Mouse (Mus musculus): ENCODE measurements around the gene Ppp1ca.
A peak's percentile ranks its signal among the peaks of the same experiment; 100 is the strongest.

Gene Ppp1ca

DNA sequence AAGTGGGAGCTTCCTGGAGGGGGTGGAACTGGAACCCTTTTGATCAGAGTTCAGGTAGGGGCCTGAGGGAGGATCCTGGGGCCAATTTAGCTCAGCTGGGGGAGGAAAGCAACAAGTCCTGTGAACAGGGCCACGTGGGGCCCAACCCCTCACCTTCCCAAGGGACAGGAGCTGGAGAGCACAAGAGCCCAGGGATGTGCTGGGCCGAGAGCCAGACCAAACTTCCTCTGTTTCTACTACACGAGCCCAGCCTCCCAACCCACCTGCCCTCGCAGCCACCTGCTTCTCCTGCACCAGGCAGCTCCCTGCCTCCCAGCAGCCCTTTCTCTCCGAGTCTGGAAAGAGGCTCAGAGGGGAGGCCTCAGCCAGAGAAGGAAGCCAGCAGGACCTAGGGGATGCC, 4.7 kb downstream of the Ppp1ca start:
- H3K27me3 ChIP-seq (ENCODE audit: insufficient read depth, low read length), result no peaks in the 10 kb centered on the region
- H3K4me1 ChIP-seq (replicated peaks; ENCODE audit: low read depth, low read length), result peaks cover 85% of the 10 kb centered on the region
- peaks cover 81% of the 10 kb centered on the region for H3K36me3 ChIP-seq (ENCODE audit: insufficient read depth, low read length)
- TF ChIP-seq NANOG (IDR thresholded peaks at IDR 0.05; ENCODE audit: borderline replicate concordance, low read length), result no peak
- TF ChIP-seq POU5F1 (IDR thresholded peaks at IDR 0.05; ENCODE audit: borderline replicate concordance, low read length), result no peak
- no peak for TF ChIP-seq CTCF (conservative IDR thresholded peaks at IDR 0.05; ENCODE audit: low read length)
- no peaks in the 10 kb centered on the region for H3K9me3 ChIP-seq (ENCODE audit: low read length)
- peak overlapping the region; percentile 20; the same call in 1 of the 2 replicates for H3K4me3 ChIP-seq (replicated peaks; ENCODE audit: low read length)

DNA sequence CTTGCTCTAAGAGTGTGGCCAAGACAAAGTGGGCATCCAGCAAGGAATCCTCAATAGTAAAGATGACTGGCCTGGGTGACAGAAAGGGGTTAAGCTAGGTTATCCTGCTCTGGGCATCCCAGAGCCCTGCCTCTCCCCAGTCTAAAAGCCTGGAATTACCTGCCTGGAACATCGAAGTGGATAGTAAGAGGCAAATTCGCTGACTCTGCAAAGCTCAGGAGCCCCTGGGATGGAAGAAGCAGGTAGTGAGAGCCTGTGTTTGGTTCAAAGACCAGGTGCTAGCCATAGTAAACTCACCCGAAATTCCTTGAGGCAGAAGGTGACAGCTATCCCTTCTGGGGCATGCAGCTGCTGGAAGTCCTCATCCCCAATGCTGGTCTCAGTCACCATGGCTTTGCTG, 5.3 kb downstream of the Ppp1ca start:
- peaks cover 81% of the 10 kb centered on the region for H3K36me3 ChIP-seq (ENCODE audit: insufficient read depth, low read length)
- H3K27me3 ChIP-seq (ENCODE audit: insufficient read depth, low read length), result no peaks in the 10 kb centered on the region
- H3K4me1 ChIP-seq (replicated peaks; ENCODE audit: low read depth, low read length), result peaks cover 89% of the 10 kb centered on the region
- H3K9me3 ChIP-seq (ENCODE audit: low read length), result no peaks in the 10 kb centered on the region
- TF ChIP-seq NANOG (IDR thresholded peaks at IDR 0.05; ENCODE audit: borderline replicate concordance, low read length) (no peak), CTCF (conservative IDR thresholded peaks at IDR 0.05; ENCODE audit: low read length) (no peak), POU5F1 (IDR thresholded peaks at IDR 0.05; ENCODE audit: borderline replicate concordance, low read length) (no peak)
- H3K4me3 ChIP-seq (replicated peaks; ENCODE audit: low read length), result peak overlapping the region; percentile 20; the same call in 1 of the 2 replicates

DNA sequence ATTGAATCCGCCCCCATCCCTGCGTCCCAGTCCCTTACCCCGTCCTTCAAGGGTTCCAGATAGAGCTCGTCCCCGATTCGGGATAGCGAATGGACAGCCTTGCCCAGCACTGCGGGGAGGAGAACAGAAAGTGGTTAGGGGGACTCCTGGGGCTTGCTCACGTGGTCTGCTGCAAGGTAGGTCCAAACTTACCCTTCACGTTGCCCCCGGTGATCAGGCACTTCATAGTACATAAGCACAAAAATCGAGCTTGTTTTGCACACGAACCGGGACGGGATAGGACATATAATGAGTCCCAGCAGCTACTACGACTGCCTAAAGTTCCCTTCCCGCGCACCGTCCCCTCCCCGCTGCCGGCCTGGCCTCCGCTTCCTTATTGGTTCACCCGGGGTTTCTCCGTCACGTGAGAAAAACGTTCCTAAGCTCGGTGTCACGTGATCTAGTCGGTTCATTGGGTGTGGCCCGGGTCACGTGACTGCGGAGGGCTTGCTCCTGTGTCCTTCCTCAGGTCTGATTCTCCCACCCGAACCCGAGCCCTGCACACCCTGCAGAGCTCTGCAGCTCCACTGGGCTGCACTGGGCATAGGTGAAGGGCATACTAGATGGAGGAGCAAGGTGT, 9.5 kb downstream of the Ppp1ca start, which contains the start of gene Rad9a:
Gene Rad9a (minus strand): TSS at position 372 of the 619 bp plus-strand sequence.
- Histone ChIP-seq H3K36me3 (ENCODE audit: insufficient read depth, low read length) (peaks cover 45% of the 10 kb centered on the region), H3K4me3 (replicated peaks; ENCODE audit: low read length) (peak within 1 kb of the TSS; percentile 92), H3K27me3 (ENCODE audit: insufficient read depth, low read length) (peaks cover 3% of the 10 kb centered on the region; the same call in 1 of the 2 replicates), H3K9me3 (ENCODE audit: low read length) (no peaks in the 10 kb centered on the region), H3K4me1 (replicated peaks; ENCODE audit: low read depth, low read length) (peaks cover 82% of the 10 kb centered on the region)
- TF ChIP-seq NANOG (IDR thresholded peaks at IDR 0.05; ENCODE audit: borderline replicate concordance, low read length) (no peak), POU5F1 (IDR thresholded peaks at IDR 0.05; ENCODE audit: borderline replicate concordance, low read length) (no peak), CTCF (conservative IDR thresholded peaks at IDR 0.05; ENCODE audit: low read length) (no peak)

DNA sequence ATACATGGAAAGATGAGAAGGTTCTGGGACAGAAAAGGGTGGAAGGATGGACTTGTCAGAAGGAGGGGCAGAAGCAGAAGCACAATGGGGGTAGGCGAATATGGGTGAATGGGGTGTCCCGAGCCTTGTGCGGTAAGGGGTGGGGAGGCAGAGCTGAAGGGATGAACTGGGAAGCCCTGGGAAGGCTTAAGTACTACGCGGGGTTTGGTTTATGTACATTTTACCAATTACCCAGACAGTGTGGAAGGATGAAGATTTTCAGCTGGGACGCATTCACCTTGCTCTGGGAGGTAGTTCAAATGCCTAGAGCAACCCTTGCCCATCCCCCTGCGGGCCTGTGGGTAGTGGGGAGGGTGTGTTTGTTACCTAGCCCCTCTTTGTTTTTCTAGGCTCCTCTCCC, 10.3 kb downstream of the Ppp1ca start:
- Histone ChIP-seq H3K4me1 (replicated peaks; ENCODE audit: low read depth, low read length) (peaks cover 81% of the 10 kb centered on the region), H3K27me3 (ENCODE audit: insufficient read depth, low read length) (peaks cover 3% of the 10 kb centered on the region; the same call in 1 of the 2 replicates), H3K9me3 (ENCODE audit: low read length) (no peaks in the 10 kb centered on the region), H3K36me3 (ENCODE audit: insufficient read depth, low read length) (peaks cover 37% of the 10 kb centered on the region), H3K4me3 (replicated peaks; ENCODE audit: low read length) (peak overlapping the region; percentile 92)
- TF ChIP-seq NANOG (IDR thresholded peaks at IDR 0.05; ENCODE audit: borderline replicate concordance, low read length), result no peak
- TF ChIP-seq CTCF (conservative IDR thresholded peaks at IDR 0.05; ENCODE audit: low read length), result no peak
- no peak for TF ChIP-seq POU5F1 (IDR thresholded peaks at IDR 0.05; ENCODE audit: borderline replicate concordance, low read length)

DNA sequence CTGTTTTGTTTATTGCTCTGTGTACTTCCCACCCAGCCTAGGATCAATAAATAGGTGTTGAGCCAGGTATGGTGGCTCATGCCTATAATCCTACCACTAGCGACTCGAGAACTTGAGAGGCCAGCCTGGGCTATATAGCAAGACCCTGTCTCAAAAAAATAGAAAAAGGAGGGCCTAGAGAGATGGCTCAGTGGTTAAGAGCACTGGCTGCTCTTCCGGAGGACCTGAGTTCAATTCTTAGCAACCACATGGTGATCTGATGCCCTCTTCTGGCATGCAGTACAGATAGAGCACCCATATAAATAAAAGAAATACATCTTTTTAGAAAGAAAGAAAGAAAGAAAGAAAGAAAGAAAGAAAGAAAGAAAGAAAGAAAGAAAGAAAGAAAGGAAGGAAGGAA, 11.3 kb downstream of the Ppp1ca start:
- H3K36me3 ChIP-seq (ENCODE audit: insufficient read depth, low read length), result peaks cover 27% of the 10 kb centered on the region
- peaks cover 3% of the 10 kb centered on the region; the same call in 1 of the 2 replicates for H3K27me3 ChIP-seq (ENCODE audit: insufficient read depth, low read length)
- no peak overlapping the region for H3K4me3 ChIP-seq (replicated peaks; ENCODE audit: low read length)
- H3K9me3 ChIP-seq (ENCODE audit: low read length), result no peaks in the 10 kb centered on the region
- TF ChIP-seq NANOG (IDR thresholded peaks at IDR 0.05; ENCODE audit: borderline replicate concordance, low read length), result no peak
- TF ChIP-seq POU5F1 (IDR thresholded peaks at IDR 0.05; ENCODE audit: borderline replicate concordance, low read length), result no peak
- no peak for TF ChIP-seq CTCF (conservative IDR thresholded peaks at IDR 0.05; ENCODE audit: low read length)
- peaks cover 81% of the 10 kb centered on the region for H3K4me1 ChIP-seq (replicated peaks; ENCODE audit: low read depth, low read length)

DNA sequence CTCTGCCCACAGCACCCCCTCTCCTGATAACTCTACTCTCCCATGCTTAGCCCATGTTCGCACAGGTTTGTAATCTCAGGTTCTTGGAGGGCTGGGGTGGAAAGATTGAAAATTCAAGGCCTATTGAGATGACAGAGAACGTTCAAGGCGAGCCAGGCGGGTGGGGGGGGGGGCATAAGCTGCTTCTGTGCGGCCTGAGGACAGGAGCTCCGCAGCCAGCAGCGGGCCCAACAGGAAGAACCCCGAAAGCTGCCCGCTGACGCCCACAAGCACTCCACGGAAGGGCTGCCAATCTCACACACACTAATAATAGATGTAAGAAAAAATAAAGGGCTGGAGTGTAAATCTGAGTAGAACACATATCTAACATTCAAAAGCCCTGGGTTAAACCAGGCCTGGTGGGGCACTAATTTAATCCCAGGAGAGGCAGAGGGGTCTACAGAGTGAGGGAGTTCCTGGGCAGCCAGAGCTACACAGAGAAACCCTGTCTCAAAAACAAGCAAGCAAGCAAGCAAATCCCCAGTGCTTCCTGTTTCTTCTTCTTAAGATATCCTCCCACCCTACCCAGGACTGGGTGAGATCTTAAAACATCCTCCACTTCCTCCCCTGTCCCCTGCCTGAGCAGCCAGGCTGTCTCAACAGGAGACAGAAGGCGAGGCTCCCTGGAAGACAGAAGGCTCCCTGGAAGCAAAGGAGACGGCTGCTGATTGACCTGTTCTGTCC, 11.9 kb downstream of the Ppp1ca start:
- H3K27me3 ChIP-seq (ENCODE audit: insufficient read depth, low read length), result peaks cover 3% of the 10 kb centered on the region; the same call in 1 of the 2 replicates
- no peak for TF ChIP-seq NANOG (IDR thresholded peaks at IDR 0.05; ENCODE audit: borderline replicate concordance, low read length)
- TF ChIP-seq POU5F1 (IDR thresholded peaks at IDR 0.05; ENCODE audit: borderline replicate concordance, low read length), result no peak
- no peak for TF ChIP-seq CTCF (conservative IDR thresholded peaks at IDR 0.05; ENCODE audit: low read length)
- H3K36me3 ChIP-seq (ENCODE audit: insufficient read depth, low read length), result peaks cover 21% of the 10 kb centered on the region
- no peak overlapping the region for H3K4me3 ChIP-seq (replicated peaks; ENCODE audit: low read length)
- no peaks in the 10 kb centered on the region for H3K9me3 ChIP-seq (ENCODE audit: low read length)
- peaks cover 81% of the 10 kb centered on the region for H3K4me1 ChIP-seq (replicated peaks; ENCODE audit: low read depth, low read length)

DNA sequence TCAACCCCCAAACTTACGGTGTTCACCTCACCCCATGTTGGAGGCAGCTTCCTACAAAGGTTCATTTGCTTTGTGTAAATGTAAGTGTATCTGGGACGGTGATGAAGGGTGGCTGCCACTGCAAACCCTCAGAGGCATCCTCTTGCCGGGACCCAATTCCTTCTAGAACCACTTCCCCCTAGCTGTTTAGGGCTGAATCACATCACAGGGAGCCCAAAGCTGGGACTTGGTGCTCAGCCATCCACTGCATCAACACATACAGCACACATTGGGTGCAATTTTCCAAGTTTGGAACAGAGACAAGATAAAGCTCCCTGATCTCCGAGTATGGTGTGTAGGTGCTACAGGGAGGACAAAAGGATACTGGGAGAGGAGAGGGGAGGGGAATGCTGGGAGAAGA, 13.0 kb downstream of the Ppp1ca start:
- Histone ChIP-seq H3K9me3 (ENCODE audit: low read length) (no peaks in the 10 kb centered on the region), H3K4me3 (replicated peaks; ENCODE audit: low read length) (no peak overlapping the region), H3K27me3 (ENCODE audit: insufficient read depth, low read length) (peaks cover 4% of the 10 kb centered on the region), H3K4me1 (replicated peaks; ENCODE audit: low read depth, low read length) (peaks cover 77% of the 10 kb centered on the region), H3K36me3 (ENCODE audit: insufficient read depth, low read length) (peaks cover 10% of the 10 kb centered on the region)
- TF ChIP-seq POU5F1 (IDR thresholded peaks at IDR 0.05; ENCODE audit: borderline replicate concordance, low read length) (no peak), CTCF (conservative IDR thresholded peaks at IDR 0.05; ENCODE audit: low read length) (0 out of 2 replicates have a peak, but pooled peaks have one; percentile 4)

DNA sequence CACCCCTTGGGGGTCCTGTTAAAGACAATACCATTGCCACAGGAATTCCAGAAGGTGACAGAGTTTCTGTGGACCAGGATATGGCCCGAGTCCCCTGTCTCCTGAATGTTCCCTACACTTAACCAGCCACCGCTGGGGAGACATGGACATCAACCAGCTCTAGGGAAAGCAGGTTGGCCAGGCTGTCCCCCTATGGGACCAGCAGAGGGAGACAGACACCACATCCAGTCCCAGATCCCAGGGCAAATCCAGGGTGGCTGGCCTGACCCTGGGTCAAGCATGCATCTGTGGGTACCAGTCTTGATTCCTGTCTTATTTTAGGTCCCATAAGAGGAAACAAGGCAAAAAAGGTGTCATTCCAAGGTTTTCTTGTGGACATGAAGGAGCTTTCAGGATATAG, 15.1 kb downstream of the Ppp1ca start:
- no peaks in the 10 kb centered on the region for H3K9me3 ChIP-seq (ENCODE audit: low read length)
- H3K36me3 ChIP-seq (ENCODE audit: insufficient read depth, low read length), result no peaks in the 10 kb centered on the region
- H3K4me1 ChIP-seq (replicated peaks; ENCODE audit: low read depth, low read length), result peaks cover 70% of the 10 kb centered on the region
- TF ChIP-seq NANOG (IDR thresholded peaks at IDR 0.05; ENCODE audit: borderline replicate concordance, low read length), result no peak
- peak; percentile 82 for TF ChIP-seq CTCF (conservative IDR thresholded peaks at IDR 0.05; ENCODE audit: low read length)
- no peak for TF ChIP-seq POU5F1 (IDR thresholded peaks at IDR 0.05; ENCODE audit: borderline replicate concordance, low read length)
- H3K4me3 ChIP-seq (replicated peaks; ENCODE audit: low read length), result no peak overlapping the region
- peaks cover 21% of the 10 kb centered on the region for H3K27me3 ChIP-seq (ENCODE audit: insufficient read depth, low read length)
